Comparison of ENCODE assay signal across 8 mouse cellular contexts in the genomic region with DNA sequence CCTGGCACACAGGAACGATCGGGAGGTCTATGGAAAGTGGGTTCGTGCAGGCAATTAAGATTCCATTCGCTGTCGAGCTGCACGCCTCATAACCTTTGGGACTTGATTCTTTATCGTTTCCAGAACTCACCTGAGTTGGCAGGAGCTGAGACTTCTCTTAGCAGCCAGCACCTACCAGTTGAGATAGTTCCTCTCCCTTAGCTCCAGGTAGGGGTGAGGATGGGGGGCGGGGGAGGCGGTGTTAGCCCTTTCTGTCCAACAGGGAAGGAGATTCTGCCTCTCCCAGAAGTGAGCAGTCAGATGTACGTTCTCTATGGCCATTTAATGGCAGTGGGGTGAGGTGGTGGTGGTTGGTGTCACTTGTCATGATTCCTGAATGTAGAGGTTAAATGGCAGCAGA. TPM values are rescaled to one million over a fixed set of nuclear protein-coding genes. Genes with fewer than 3 reads are reported as not detected.
A peak's percentile ranks its signal among the peaks of the same experiment; 100 is the strongest.
DNase-seq lines count a peak whose midpoint lies in the region; ATAC-seq and TF ChIP-seq lines count a peak whose summit lies in the region.

No protein-coding gene starts in this region.

- WGBS in kidney, embryonic 15.5 days = 5% methylated on average over 10 of the region's 10 CpGs
- WGBS in bone marrow, adult 2 months = 5% methylated on average over 10 of the region's 10 CpGs
- WGBS in heart, postnatal 0 days = 5% methylated on average over 10 of the region's 10 CpGs
- 8% methylated on average over 10 of the region's 10 CpGs for WGBS in midbrain, embryonic 10.5 days

- H3K27ac ChIP-seq in kidney, embryonic 15.5 days = peak overlapping the region; percentile 95
- peak overlapping the region; percentile 54 for H3K27ac ChIP-seq in bone marrow, adult 2 months (ENCODE audit: control insufficient read depth, insufficient read depth, low read depth, low read length, poor library complexity)
- peak overlapping the region; percentile 94 for H3K27ac ChIP-seq in heart, postnatal 0 days (ENCODE audit: low read depth)
- H3K27ac ChIP-seq in midbrain, embryonic 10.5 days (replicated peaks) = peak overlapping the region; percentile 90

- H3K36me3 ChIP-seq in kidney, embryonic 15.5 days = peaks cover 9% of the 10 kb centered on the region; the same call in 1 of the 2 replicates
- peaks cover 4% of the 10 kb centered on the region; the same call in 1 of the 2 replicates for H3K36me3 ChIP-seq in heart, postnatal 0 days (replicated peaks; ENCODE audit: control insufficient read depth, insufficient read depth, low read length)
- no peaks in the 10 kb centered on the region for H3K36me3 ChIP-seq in midbrain, embryonic 10.5 days

- H3K4me1 ChIP-seq in kidney, embryonic 15.5 days = peaks cover 48% of the 10 kb centered on the region
- peaks cover 16% of the 10 kb centered on the region for H3K4me1 ChIP-seq in bone marrow, adult 2 months (ENCODE audit: control insufficient read depth, insufficient read depth, low read length)
- H3K4me1 ChIP-seq in heart, postnatal 0 days (ENCODE audit: control insufficient read depth, insufficient read depth) = peaks cover 20% of the 10 kb centered on the region
- H3K4me1 ChIP-seq in midbrain, embryonic 10.5 days = peaks cover 34% of the 10 kb centered on the region

- no peak for TF ChIP-seq EP300 in heart, postnatal 0 days (IDR thresholded peaks at IDR 0.05; ENCODE audit: low read depth)

- no peaks in the 10 kb centered on the region for H3K9me3 ChIP-seq in kidney, embryonic 15.5 days (replicated peaks)
- no peaks in the 10 kb centered on the region for H3K9me3 ChIP-seq in heart, postnatal 0 days (replicated peaks; ENCODE audit: control insufficient read depth, low read length)
- no peaks in the 10 kb centered on the region for H3K9me3 ChIP-seq in midbrain, embryonic 10.5 days (replicated peaks)

- H3K4me2 ChIP-seq in kidney, embryonic 15.5 days = peak overlapping the region; percentile 83
- H3K4me2 ChIP-seq in heart, postnatal 0 days (ENCODE audit: low read depth, low read length) = peak overlapping the region; percentile 81

- no peak for TF ChIP-seq CTCF in bone marrow, adult 2 months (IDR thresholded peaks at IDR 0.05; ENCODE audit: control insufficient read depth, insufficient read depth, low read length)
- no peak for TF ChIP-seq CTCF in heart, postnatal 0 days (IDR thresholded peaks at IDR 0.05; ENCODE audit: low read depth)

- TF ChIP-seq POLR2A in bone marrow, adult 2 months (IDR thresholded peaks at IDR 0.05; ENCODE audit: borderline replicate concordance, control insufficient read depth, low read depth, low read length) = no peak

- peak overlapping the region; percentile 81 for H3K4me3 ChIP-seq in kidney, embryonic 15.5 days (replicated peaks)
- H3K4me3 ChIP-seq in bone marrow, adult 2 months (replicated peaks; ENCODE audit: control insufficient read depth, low read depth, low read length) = peak overlapping the region; percentile 83
- H3K4me3 ChIP-seq in heart, postnatal 0 days (ENCODE audit: low read depth, low read length) = peak overlapping the region; percentile 85
- peak overlapping the region; percentile 67 for H3K4me3 ChIP-seq in midbrain, embryonic 10.5 days

- peak; percentile 3; the same call in 1 of the 2 replicates for ATAC-seq in kidney, embryonic 15.5 days (replicated peaks; ENCODE audit: low FRiP score)
- ATAC-seq in heart, postnatal 0 days (ENCODE audit: insufficient read depth, low read depth) = no peak

- peaks cover 4% of the 10 kb centered on the region; the same call in 1 of the 2 replicates for H3K27me3 ChIP-seq in kidney, embryonic 15.5 days
- no peaks in the 10 kb centered on the region for H3K27me3 ChIP-seq in heart, postnatal 0 days (ENCODE audit: control insufficient read depth, insufficient read depth, low read length)
- peaks cover 26% of the 10 kb centered on the region for H3K27me3 ChIP-seq in midbrain, embryonic 10.5 days (ENCODE audit: low read depth, poor library complexity, severe bottlenecking)

- peak overlapping the region; percentile 89 for H3K9ac ChIP-seq in kidney, embryonic 15.5 days
- H3K9ac ChIP-seq in heart, postnatal 0 days (replicated peaks; ENCODE audit: low read depth, low read length) = peak overlapping the region; percentile 43

- no peak for DNase-seq in kidney, postnatal 14 days
- no peak for DNase-seq in heart, postnatal 0 days (ENCODE audit: low spot score)
- no peak for DNase-seq in midbrain, embryonic 10.5 days (ENCODE audit: low spot score)
- no peak for DNase-seq in embryo, embryonic 9.5 days (ENCODE audit: extremely low spot score)
- no peak for DNase-seq in cerebellum, adult 8-10 months
- DNase-seq in cerebellum, adult 9-11 months = no peak

RNA-seq across cellular contexts. Expression of gene Ripor1, which starts 2.0 kb away (rescaled TPM):
- polyA plus RNA-seq in kidney, embryonic 15.5 days (2015; fragmentation: Nextera tagmentation; extraction: Ambion mirVana) = 33.3 and 39.5 TPM in 2 replicates
- polyA plus RNA-seq in bone marrow, adult 2 months (2011; ENCODE audit: insufficient read depth, insufficient read length, low replicate concordance, missing spikeins) = 11.9 and 23.1 TPM in 2 replicates
- 10.6 and 15.9 TPM in 2 replicates for total RNA-seq in heart, postnatal 0 days (2014; rRNA removed; ENCODE audit: low replicate concordance)
- 21.2 and 22.2 TPM in 2 replicates for polyA plus RNA-seq in heart, postnatal 0 days (2015; fragmentation: Nextera tagmentation; extraction: Ambion mirVana)
- polyA plus RNA-seq in midbrain, embryonic 10.5 days (2016; fragmentation: Nextera tagmentation; extraction: Ambion mirVana) = 15.9 and 20.0 TPM in 2 replicates

RNA-seq across cellular contexts. Expression of gene Ctcf, which starts 29.3 kb away (rescaled TPM):
- 134 TPM in 2 replicates for polyA plus RNA-seq in kidney, embryonic 15.5 days (2015; fragmentation: Nextera tagmentation; extraction: Ambion mirVana)
- polyA plus RNA-seq in bone marrow, adult 2 months (2011; ENCODE audit: insufficient read depth, insufficient read length, low replicate concordance, missing spikeins) = 77.0 and 79.4 TPM in 2 replicates
- total RNA-seq in heart, postnatal 0 days (2014; rRNA removed; ENCODE audit: low replicate concordance) = 13.7 and 21.3 TPM in 2 replicates
- polyA plus RNA-seq in heart, postnatal 0 days (2015; fragmentation: Nextera tagmentation; extraction: Ambion mirVana) = 42.0 and 42.3 TPM in 2 replicates
- polyA plus RNA-seq in midbrain, embryonic 10.5 days (2016; fragmentation: Nextera tagmentation; extraction: Ambion mirVana) = 137 TPM in 2 replicates

RNA-seq across cellular contexts. Expression of gene Agrp, which starts 30.1 kb away (rescaled TPM):
- 0.83 and 1.1 TPM in 2 replicates for polyA plus RNA-seq in kidney, embryonic 15.5 days (2015; fragmentation: Nextera tagmentation; extraction: Ambion mirVana)
- not detected in 2 replicates for polyA plus RNA-seq in bone marrow, adult 2 months (2011; ENCODE audit: insufficient read depth, insufficient read length, low replicate concordance, missing spikeins)
- not detected in 2 replicates for total RNA-seq in heart, postnatal 0 days (2014; rRNA removed; ENCODE audit: low replicate concordance)
- polyA plus RNA-seq in heart, postnatal 0 days (2015; fragmentation: Nextera tagmentation; extraction: Ambion mirVana) = 0.25 and 0.53 TPM in 2 replicates
- polyA plus RNA-seq in midbrain, embryonic 10.5 days (2016; fragmentation: Nextera tagmentation; extraction: Ambion mirVana) = 0.29 and 0.62 TPM in 2 replicates

RNA-seq across cellular contexts. Expression of gene Atp6v0d1, which starts 41.2 kb away (rescaled TPM):
- polyA plus RNA-seq in kidney, embryonic 15.5 days (2015; fragmentation: Nextera tagmentation; extraction: Ambion mirVana) = 85.8 and 88.3 TPM in 2 replicates
- 37.5 and 58.3 TPM in 2 replicates for polyA plus RNA-seq in bone marrow, adult 2 months (2011; ENCODE audit: insufficient read depth, insufficient read length, low replicate concordance, missing spikeins)
- total RNA-seq in heart, postnatal 0 days (2014; rRNA removed; ENCODE audit: low replicate concordance) = 52.1 and 60.8 TPM in 2 replicates
- polyA plus RNA-seq in heart, postnatal 0 days (2015; fragmentation: Nextera tagmentation; extraction: Ambion mirVana) = 57.5 and 58.9 TPM in 2 replicates
- 85.4 and 101 TPM in 2 replicates for polyA plus RNA-seq in midbrain, embryonic 10.5 days (2016; fragmentation: Nextera tagmentation; extraction: Ambion mirVana)
